Mouse (Mus musculus) yolk sac, embryonic 10.5 days (tissue): ENCODE data around the gene Xlr3b.
"Not testable (repeated sequence)": the region's sequence is repeated elsewhere in the genome, so short reads cannot be mapped to it uniquely, and the experiment has no call there.

ENCODE experiments used
- DNase-seq: peaks from one replicate; pipeline ENCODE4 v3.0.0-alpha.2; 2017; ENCODE audit warnings: low spot score

Gene Xlr3b

GRCm38 (mm10) chrX:73191934-73192333 is at the start of gene Xlr3b:
Gene Xlr3b (plus strand): TSS chrX:73192207.
- peak; percentile 42 for DNase-seq

- DNase-seq = not testable (repeated sequence)
Observed at GRCm38 (mm10) chrX:73143218-73143618, 48.8 kb upstream of the Xlr3b start.

DNA sequence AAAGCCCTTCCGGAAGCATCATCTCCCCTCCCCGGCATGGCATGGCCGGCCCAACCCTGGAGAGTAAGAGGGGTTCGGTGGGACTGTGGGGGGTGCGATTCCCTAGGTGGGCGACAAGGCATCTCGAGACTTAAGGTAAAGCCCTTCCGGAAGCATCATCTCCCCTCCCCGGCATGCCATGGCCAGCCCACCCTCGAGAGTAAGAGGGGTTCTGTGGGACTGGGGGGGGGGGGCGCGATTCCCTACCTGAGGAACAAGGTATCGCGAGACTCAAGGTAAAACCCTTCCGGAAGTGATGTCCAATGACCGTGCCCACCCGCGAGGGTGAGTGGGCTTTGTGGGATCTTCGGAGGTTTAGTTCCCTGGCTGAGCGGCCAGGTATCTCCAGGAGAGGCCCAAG is 43.5 kb upstream of the Xlr3b start, which contains the start of gene Xlr5b:
Gene Xlr5b, plus strand, starts transcription at position 301 of the 400 bp plus-strand sequence.
- DNase-seq = not testable (repeated sequence)

DNA sequence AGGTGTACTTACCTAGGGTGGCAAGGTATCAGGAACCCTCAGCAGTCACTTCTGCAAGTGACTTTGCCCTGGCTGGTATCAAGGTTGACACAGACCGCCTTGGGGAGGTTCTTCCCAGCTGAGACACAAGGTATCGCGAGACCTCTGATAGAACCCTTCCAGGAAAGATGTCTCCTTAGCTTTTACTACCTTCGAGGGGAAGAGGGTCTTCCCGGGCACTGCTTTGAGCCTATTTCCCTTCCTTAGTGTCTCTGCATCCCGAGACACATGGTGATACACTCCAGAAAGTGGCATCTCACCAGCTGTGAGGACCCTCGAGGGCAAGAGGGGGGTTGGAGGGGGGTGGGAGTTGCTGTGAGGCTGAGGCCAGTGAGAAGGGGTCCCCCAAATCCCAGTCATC is 42.7 kb upstream of the Xlr3b start, which contains the start of gene DXBay18:
Gene DXBay18, minus strand, starts transcription at position 101 of the 400 bp plus-strand sequence.
- DNase-seq = not testable (repeated sequence)

DNA sequence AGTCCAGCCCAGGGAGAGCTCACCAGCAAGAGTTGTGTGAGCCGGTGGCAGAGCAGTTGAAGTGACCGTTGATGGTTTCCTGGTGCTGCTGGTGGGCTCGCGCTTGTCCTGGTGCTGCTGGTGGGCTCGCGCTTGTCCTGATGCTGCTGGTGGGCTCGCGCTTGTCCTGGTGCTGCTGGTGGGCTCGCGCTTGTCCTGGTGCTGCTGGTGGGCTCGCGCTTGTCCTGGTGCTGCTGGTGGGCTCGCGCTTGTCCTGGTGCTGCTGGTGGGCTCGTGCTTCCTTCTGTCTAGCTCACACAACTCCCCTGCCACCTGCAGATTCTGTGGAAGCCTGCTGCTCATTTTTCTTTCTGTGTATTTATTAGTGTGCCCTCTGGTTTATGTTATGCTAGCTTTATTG is 15.1 kb upstream of the Xlr3b start, which contains the start of gene Spin2d:
Gene Spin2d, minus strand, starts transcription at position 101 of the 400 bp plus-strand sequence.
- not testable (repeated sequence) for DNase-seq

- DNase-seq = not testable (repeated sequence)
Observed at GRCm38 (mm10) chrX:73213819-73214564, 22.0 kb downstream of the Xlr3b start, which contains the start of gene Xlr4b. Gene Xlr4b (plus strand): TSS chrX:73214333.

GRCm38 (mm10) chrX:73225365-73225764 is 33.4 kb downstream of the Xlr3b start:
- no peak for DNase-seq

DNA sequence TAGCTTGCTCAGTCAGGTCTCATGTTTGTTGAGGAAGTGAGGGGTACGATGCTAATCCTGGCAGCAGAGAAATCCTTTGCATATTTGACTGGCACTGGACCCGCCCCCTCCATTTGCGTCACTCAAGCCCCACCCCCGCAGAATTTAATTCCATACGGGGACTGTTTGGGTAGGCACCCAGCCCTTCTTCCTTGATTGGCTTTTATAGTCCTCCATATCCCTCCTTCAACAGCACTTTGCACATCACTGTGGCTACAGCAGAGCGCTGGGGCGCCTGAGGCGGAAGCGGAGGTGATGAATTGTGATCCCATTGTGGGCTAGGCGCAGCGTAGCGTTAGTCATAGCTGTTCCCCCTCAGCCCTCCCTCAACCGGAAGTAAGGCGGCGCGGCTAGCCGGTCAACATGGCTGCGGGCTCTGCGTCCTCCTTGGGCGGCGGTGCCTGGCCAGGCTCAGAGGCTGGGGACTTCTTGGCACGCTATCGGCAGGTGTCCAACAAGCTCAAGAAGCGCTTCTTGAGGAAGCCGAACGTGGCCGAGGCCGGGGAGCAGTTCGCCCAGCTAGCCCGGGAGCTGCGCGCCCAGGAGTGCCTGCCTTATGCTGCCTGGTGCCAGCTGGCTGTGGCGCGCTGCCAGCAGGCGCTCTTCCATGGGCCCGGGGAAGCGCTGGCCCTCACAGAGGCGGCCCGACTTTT is 36.1 kb downstream of the Xlr3b start, which contains the start of gene F8a:
Gene F8a, plus strand, starts transcription at position 378 of the 692 bp plus-strand sequence.
- DNase-seq = peak; percentile 77

- DNase-seq = no peak
Observed at GRCm38 (mm10) chrX:73228606-73229214, 36.7 kb downstream of the Xlr3b start.

DNA sequence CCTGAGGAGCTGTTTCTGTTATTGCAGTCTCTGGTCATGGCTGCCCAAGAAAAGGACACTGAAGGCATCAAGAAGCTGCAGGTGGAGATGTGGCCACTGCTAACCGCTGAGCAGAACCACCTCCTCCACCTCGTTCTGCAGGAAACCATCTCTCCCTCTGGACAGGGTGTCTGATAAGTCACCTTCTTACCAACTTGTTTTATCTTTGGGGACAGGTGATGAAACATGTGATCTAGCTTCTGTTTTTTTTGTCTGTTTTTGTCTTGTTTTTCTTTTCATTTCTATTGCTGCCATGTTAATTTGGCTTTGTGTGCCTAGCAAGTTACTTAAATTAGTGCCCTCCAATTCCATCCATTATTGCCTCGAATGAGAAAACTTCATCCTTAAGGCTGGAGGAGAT is 37.3 kb downstream of the Xlr3b start:
- no peak for DNase-seq

DNA sequence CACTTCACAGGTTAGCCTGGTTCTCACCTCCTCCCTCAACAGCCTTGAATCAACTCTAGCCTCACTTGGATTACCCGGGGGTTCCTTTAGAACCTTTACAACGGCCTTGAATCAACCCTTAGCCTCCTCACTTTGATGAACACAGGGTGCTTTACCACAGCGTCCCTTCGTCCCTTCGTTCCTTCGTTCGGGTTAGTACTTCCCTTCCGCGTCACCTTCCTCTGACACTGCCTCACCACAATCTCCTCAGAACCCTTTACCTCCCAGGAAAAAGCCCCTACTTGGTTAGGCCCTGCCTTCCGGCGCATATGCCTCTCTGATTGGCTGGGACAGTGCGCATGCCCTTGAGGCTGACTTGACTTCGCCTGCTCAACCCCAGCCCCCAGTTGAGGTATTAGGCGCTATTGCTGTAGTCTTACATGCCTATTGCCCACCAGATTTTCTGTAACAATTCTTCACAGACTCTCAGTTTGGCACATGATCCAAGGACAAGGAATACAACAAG is 50.9 kb downstream of the Xlr3b start, which contains the start of gene Xlr4c:
Gene Xlr4c, minus strand, starts transcription at position 310 of the 505 bp plus-strand sequence.
- DNase-seq = not testable (repeated sequence)
